Mouse (Mus musculus): Measurements from ENCODE around the gene Ska2.

The Ska2 gene

GRCm38 (mm10) chr11:87173625-87174024 lies 64.6 kb downstream of the Ska2 start:
- DNase-seq (ENCODE audit: low spot score in 2 of 2): no peak
